Mouse (Mus musculus): ENCODE measurements around the gene Cd81. TPM values are rescaled to one million over a fixed set of nuclear protein-coding genes. Genes with fewer than 3 reads are reported as not detected.

The Cd81 gene
- polyA plus RNA-seq, 1 experiment from 2014 or later: 493 TPM

DNA sequence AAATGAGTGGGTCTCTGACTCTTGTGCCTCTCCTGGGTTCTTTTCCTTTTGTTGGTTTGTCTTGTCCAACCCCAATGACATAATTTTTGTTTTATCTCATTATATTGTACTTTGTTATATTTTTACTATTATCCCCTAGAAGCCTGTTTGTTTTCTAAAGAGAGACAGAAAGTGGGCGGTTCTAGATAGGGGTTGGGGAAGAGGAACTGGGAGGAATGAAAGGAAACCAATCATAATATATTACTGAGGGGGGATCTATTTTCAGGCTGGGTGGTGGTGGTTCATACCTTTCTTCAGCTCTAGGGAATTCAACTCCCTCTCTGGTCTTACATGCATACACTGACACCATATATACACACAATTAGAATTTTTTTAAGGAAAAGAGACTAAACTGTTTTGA lies 28.2 kb upstream of the Cd81 start:
- no peaks in the 10 kb centered on the region; the same call in 1 of the 2 replicates for H3K4me1 ChIP-seq
- no peak overlapping the region for H3K4me2 ChIP-seq
- H3K9me3 ChIP-seq (replicated peaks): no peaks in the 10 kb centered on the region
- H3K27me3 ChIP-seq (replicated peaks): no peaks in the 10 kb centered on the region
- H3K36me3 ChIP-seq: peaks cover 18% of the 10 kb centered on the region
- no peak overlapping the region for H3K9ac ChIP-seq (replicated peaks)
- H3K4me3 ChIP-seq (replicated peaks): no peak overlapping the region
- ATAC-seq (ENCODE audit: low FRiP score): no peak
- WGBS: 97% methylated on average over 1 of the region's 1 CpGs
- H3K27ac ChIP-seq (replicated peaks): no peak overlapping the region

DNA sequence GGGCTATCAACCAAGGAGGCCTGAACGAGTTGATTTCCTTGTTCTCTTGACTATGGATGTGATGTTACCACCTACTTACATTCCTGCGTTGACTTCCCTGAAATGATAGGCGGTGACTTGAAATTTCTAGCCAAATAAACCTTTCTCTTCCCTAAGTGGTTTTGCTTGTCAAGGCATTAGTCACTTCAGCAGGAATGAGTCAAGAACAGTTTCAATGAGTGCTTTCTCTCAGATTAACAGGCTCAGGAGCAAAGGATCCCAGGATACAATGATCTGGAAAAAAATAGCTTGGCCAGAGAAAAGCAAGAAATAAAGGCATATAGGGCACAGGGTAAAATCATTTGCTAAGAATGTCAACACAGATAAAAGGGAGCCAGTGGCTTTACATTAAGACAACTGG lies 27.0 kb upstream of the Cd81 start:
- H3K4me1 ChIP-seq: no peaks in the 10 kb centered on the region; the same call in 1 of the 2 replicates
- no peak overlapping the region for H3K4me2 ChIP-seq
- no peak for ATAC-seq (ENCODE audit: low FRiP score)
- no peak overlapping the region for H3K4me3 ChIP-seq (replicated peaks)
- peaks cover 21% of the 10 kb centered on the region for H3K36me3 ChIP-seq
- WGBS: 91% methylated on average over 3 of the region's 3 CpGs
- no peaks in the 10 kb centered on the region for H3K27me3 ChIP-seq (replicated peaks)
- no peaks in the 10 kb centered on the region for H3K9me3 ChIP-seq (replicated peaks)
- no peak overlapping the region for H3K9ac ChIP-seq (replicated peaks)
- no peak overlapping the region for H3K27ac ChIP-seq (replicated peaks)

DNA sequence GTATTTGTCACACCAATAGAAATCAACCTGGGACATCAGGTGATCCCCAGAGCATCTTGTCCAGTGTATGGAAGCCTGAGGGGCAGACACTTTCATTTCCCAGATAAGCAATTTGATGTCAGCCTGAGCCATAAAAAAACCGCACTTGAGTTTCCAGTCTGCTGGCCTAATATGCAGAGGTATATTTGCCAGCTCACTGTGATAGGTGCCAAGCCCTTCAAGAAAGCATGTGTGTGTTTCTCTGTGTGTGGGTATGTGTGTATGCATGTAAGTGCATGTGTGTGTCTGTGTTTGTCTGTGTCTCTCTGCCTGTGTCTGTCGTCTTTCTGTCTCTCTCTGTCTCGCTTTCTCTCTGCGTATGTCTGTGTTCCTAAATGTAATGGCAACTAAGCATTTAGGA lies 25.3 kb upstream of the Cd81 start:
- 91% methylated on average over 4 of the region's 4 CpGs for WGBS
- Histone ChIP-seq H3K9me3 (replicated peaks) (no peaks in the 10 kb centered on the region), H3K4me1 (no peaks in the 10 kb centered on the region), H3K27me3 (replicated peaks) (no peaks in the 10 kb centered on the region), H3K4me2 (no peak overlapping the region), H3K4me3 (replicated peaks) (no peak overlapping the region), H3K36me3 (peaks cover 36% of the 10 kb centered on the region), H3K27ac (replicated peaks) (no peak overlapping the region), H3K9ac (replicated peaks) (no peak overlapping the region)
- ATAC-seq (ENCODE audit: low FRiP score): no peak

DNA sequence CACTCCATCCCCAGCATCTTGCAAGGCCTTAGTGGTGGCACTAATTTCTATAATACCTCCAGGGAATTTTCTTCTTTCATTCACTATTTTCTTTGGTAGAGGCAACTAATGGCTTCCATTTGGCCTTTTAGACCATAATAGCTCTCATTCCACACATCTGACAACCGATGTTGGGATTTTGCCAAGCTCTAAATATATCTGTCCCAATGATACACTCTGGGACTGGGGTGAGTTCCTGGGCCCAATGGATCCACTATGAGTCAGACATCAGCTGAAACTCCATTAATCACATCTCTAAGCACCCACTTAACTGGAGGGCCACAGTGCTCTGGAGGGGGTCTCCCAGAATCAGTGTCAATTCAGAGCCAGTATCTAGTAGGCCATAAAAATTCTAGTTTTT lies 20.7 kb upstream of the Cd81 start:
- Histone ChIP-seq H3K4me1 (no peaks in the 10 kb centered on the region), H3K27me3 (replicated peaks) (no peaks in the 10 kb centered on the region), H3K9ac (replicated peaks) (no peak overlapping the region), H3K4me3 (replicated peaks) (no peak overlapping the region), H3K9me3 (replicated peaks) (no peaks in the 10 kb centered on the region), H3K36me3 (peaks cover 45% of the 10 kb centered on the region), H3K27ac (replicated peaks) (no peak overlapping the region), H3K4me2 (no peak overlapping the region)
- 76% methylated on average over 1 of the region's 1 CpGs for WGBS
- no peak for ATAC-seq (ENCODE audit: low FRiP score)

DNA sequence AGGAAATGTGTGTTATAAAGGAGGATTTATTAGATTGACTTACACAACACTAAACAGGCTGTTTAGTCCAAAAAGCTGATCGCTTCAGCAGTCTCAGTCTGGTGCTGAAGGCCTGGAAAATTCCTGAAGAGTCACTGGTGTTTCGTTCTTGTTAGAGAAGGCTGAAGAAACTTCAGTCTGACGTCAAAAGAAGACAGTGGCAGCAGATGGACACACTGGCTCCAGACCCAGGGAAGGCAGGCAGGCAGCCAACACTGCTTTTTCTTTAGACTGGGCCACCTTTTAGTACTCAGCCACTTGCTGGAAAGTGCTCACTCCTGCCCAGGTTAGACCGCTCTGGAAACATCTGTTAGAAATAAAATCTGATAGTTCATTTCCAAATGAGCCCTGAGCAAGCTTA lies 19.0 kb upstream of the Cd81 start:
- Histone ChIP-seq H3K4me2 (no peak overlapping the region), H3K4me3 (replicated peaks) (no peak overlapping the region), H3K4me1 (no peaks in the 10 kb centered on the region), H3K9me3 (replicated peaks) (no peaks in the 10 kb centered on the region), H3K27me3 (replicated peaks) (no peaks in the 10 kb centered on the region), H3K9ac (replicated peaks) (no peak overlapping the region), H3K27ac (replicated peaks) (no peak overlapping the region), H3K36me3 (peaks cover 46% of the 10 kb centered on the region)
- WGBS: 90% methylated on average over 4 of the region's 4 CpGs
- ATAC-seq (ENCODE audit: low FRiP score): no peak

DNA sequence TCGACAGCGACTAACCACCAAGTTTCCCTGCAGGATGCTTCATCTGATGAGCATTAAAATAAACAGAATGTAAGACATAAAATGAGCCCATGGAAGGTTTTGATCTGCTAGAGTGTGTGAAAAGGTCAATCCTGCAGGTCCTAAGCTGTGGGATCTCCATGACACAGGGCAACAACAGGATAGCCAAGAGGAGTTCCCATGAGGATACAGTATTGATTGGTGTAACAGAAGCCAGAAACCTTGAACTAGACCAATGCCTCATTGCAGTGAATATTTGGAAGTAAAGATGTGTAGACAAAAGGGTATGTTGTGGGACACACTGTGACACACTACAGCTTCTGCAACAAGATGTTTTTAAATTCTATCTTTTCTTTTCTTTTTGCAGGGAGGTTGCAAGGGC lies 18.4 kb upstream of the Cd81 start:
- ATAC-seq (ENCODE audit: low FRiP score): no peak
- Histone ChIP-seq H3K9me3 (replicated peaks) (no peaks in the 10 kb centered on the region), H3K4me2 (no peak overlapping the region), H3K4me1 (no peaks in the 10 kb centered on the region), H3K36me3 (peaks cover 46% of the 10 kb centered on the region), H3K27me3 (replicated peaks) (no peaks in the 10 kb centered on the region), H3K27ac (replicated peaks) (no peak overlapping the region), H3K4me3 (replicated peaks) (no peak overlapping the region), H3K9ac (replicated peaks) (no peak overlapping the region)
- WGBS: 87% methylated on average over 2 of the region's 2 CpGs

DNA sequence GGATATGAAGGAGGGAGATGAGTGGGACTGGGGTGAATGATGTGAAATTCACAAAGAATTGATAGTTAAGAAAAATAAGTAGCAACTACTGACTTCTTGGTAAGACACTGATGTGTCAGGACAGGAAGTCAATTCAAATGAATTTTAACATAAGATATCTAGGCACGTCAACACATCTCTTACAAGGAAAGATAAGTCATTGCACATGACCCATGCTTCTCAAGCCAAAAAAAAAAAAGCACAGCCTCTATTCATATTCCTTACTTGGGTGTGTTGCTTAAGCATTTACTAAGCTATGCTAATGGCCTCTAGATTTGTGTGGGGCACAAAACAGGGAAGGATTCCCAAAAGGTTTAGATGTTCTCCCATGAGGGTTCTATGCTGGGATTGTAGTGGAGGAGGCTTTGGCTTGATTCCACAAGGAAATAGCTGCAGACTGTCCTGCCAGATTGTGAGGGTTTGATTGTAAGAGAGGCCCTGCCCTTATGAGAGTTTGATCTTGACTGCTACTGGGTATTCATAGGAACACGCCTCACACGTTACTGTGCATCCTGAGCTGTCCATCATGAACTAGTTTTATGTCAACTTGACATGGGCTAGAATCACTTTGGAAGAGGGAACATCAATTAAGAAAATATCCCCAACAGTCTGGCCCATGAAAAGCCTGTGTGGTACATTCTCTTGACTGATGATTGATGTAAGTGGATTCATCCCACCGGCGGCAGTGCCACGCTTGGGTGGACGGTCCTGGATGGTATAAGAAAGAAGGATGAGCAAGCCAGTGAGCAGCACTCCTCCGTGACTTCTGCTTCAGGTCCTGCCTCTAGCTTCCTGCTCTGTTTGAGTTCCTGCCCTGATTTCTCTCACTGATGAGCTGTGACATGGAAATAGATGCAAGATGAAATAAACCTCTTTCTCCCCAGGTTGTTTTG lies 17.8 kb upstream of the Cd81 start:
- no peak for ATAC-seq (ENCODE audit: low FRiP score)
- no peak overlapping the region for H3K9ac ChIP-seq (replicated peaks)
- H3K9me3 ChIP-seq (replicated peaks): no peaks in the 10 kb centered on the region
- no peak overlapping the region for H3K4me3 ChIP-seq (replicated peaks)
- H3K4me1 ChIP-seq: no peaks in the 10 kb centered on the region
- WGBS: 95% methylated on average over 8 of the region's 8 CpGs
- no peak overlapping the region for H3K4me2 ChIP-seq
- peaks cover 48% of the 10 kb centered on the region for H3K36me3 ChIP-seq
- no peak overlapping the region for H3K27ac ChIP-seq (replicated peaks)
- no peaks in the 10 kb centered on the region for H3K27me3 ChIP-seq (replicated peaks)

DNA sequence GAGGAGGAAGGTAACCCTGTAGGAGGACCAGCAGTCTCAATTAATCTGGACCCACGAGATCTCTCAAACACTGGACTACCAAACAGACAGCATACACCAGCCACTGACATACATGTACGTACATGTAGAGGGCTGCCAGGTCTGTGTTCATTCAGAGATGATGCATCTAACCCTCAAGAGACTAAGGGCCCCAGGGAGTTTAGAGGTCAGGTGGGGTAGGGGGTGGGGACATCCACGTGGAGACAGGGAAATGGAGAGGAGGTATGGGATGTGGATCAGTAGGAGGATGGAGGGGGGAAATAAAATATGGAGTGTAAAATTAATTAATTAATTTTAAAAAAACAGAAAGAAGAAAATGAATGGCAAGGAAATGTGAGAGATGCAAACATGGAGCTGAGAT lies 15.8 kb upstream of the Cd81 start:
- Histone ChIP-seq H3K27ac (replicated peaks) (no peak overlapping the region), H3K27me3 (replicated peaks) (no peaks in the 10 kb centered on the region), H3K9ac (replicated peaks) (no peak overlapping the region), H3K4me2 (no peak overlapping the region), H3K4me1 (no peaks in the 10 kb centered on the region), H3K9me3 (replicated peaks) (no peaks in the 10 kb centered on the region), H3K4me3 (replicated peaks) (no peak overlapping the region), H3K36me3 (peaks cover 35% of the 10 kb centered on the region)
- 81% methylated on average over 3 of the region's 3 CpGs for WGBS
- ATAC-seq (ENCODE audit: low FRiP score): no peak

DNA sequence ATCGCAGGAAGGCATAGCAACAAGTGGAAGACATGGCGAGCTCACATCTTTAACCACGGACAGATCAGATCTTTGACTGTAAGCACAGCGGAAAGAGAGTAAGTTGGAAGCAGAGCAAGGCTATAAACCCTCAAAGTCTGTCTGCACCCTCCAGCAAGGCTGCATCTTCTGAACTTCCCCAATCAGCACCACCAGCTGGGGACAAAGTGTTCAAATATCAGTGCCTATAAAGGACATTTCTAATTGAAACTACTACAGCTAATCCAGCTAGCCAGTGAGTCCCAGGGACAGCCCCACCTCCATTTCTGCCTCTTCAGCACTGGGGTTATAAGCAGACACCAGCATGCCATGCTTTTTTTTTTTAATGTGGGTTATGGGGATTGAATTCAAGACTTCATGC lies 15.2 kb upstream of the Cd81 start:
- WGBS: 96% methylated on average over 4 of the region's 4 CpGs
- Histone ChIP-seq H3K4me2 (no peak overlapping the region), H3K9ac (replicated peaks) (no peak overlapping the region)

DNA sequence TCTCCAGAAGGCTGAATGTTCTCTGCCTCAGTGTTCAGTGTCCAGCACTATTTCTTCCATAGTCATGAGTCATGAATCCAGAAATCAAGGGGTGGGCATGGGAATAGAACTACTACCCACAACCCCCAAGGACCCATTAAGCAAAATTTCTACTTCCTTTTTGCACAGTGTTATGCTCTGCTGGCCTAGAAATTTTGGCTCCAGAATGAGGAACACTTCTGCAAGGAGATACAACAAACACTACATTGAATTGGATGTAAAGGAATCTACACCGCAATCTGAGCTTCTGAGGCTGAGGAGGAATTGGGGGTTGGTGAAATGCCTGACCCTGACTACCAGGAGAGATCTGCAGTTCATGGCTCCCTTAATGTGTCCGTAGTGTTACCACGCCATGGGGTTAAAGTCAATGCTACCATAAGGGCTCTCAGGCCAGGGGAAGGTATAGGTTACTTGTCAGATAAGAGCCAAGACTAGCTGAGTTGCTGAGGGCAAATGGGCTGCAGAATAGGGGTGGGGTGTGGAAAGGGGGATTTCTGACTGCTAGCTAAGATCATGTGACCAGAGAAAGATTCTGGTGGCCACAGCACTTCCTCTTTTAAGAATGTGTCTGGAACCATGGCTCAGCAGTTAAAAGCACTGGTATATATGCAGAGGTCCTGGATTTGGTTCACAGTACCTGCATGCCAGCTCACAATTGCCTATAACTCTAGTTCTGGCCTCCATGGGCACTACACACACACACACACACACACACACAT lies 14.2 kb upstream of the Cd81 start:
- Histone ChIP-seq H3K4me1 (no peaks in the 10 kb centered on the region), H3K4me3 (replicated peaks) (no peak overlapping the region), H3K9ac (replicated peaks) (no peak overlapping the region), H3K36me3 (peaks cover 32% of the 10 kb centered on the region), H3K9me3 (replicated peaks) (no peaks in the 10 kb centered on the region), H3K4me2 (no peak overlapping the region), H3K27ac (replicated peaks) (no peak overlapping the region), H3K27me3 (replicated peaks) (no peaks in the 10 kb centered on the region)
- ATAC-seq (ENCODE audit: low FRiP score): no peak
- WGBS: 96% methylated on average over 3 of the region's 3 CpGs

More for the DNA sequence above, 15.2 kb upstream of the Cd81 start:
- H3K27ac ChIP-seq (replicated peaks): no peak overlapping the region
- no peaks in the 10 kb centered on the region for H3K4me1 ChIP-seq
- no peaks in the 10 kb centered on the region for H3K9me3 ChIP-seq (replicated peaks)
- H3K27me3 ChIP-seq (replicated peaks): no peaks in the 10 kb centered on the region
- no peak for ATAC-seq (ENCODE audit: low FRiP score)
- H3K4me3 ChIP-seq (replicated peaks): no peak overlapping the region
- peaks cover 33% of the 10 kb centered on the region for H3K36me3 ChIP-seq

DNA sequence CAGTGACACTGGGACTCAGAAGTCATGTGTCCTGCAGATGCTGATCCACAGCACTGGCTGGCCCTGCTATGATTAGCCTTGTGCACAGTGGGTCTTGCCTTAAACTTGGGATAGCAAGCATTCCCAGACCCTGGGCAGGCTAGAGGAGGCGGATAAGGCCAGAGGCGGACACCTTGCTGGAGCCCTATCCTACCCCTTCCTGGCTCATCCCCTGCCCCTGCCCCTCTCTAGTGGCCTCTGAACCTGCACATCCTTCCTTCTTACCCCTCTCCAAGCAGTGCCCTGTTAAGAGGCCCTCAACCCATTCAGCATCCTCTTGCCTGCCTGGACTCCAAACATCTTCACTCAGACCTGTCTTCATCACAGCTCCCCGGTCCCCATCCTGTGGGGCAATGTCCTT lies 12.0 kb upstream of the Cd81 start:
- no peaks in the 10 kb centered on the region for H3K27me3 ChIP-seq (replicated peaks)
- ATAC-seq (ENCODE audit: low FRiP score): no peak
- H3K4me3 ChIP-seq (replicated peaks): no peak overlapping the region
- H3K4me2 ChIP-seq: no peak overlapping the region
- no peak overlapping the region for H3K27ac ChIP-seq (replicated peaks)
- no peak overlapping the region for H3K9ac ChIP-seq (replicated peaks)
- peaks cover 23% of the 10 kb centered on the region; the same call in 1 of the 2 replicates for H3K36me3 ChIP-seq
- WGBS: 96% methylated on average over 3 of the region's 3 CpGs
- no peaks in the 10 kb centered on the region for H3K4me1 ChIP-seq
- no peaks in the 10 kb centered on the region for H3K9me3 ChIP-seq (replicated peaks)

All from neural tube, embryonic 15.5 days (tissue).